Mouse (Mus musculus) left cerebral cortex, adult 8-10 months (tissue): ENCODE results near the gene H13. TPM values are rescaled to one million over a fixed set of nuclear protein-coding genes. Genes with fewer than 3 reads are reported as not detected.

ENCODE experiments used
- total RNA-seq, 4 experiments: library from RNA; stranded (reverse); gene quantifications; 2 replicates each; pipeline ENCODE4 v1.2.4; 2022

Gene H13
- total RNA-seq, 4 experiments from 2014 or later, result 59.6 to 78.5 (median 71.8) TPM

Other genes with a start within 250 kb of the H13 start
- gene Defb23, start 204.8 kb upstream of the H13 start, total RNA-seq, result not detected
- not detected for gene Defb20, start 192.4 kb upstream of the H13 start, total RNA-seq
- gene Defb22, start 179.3 kb upstream of the H13 start, total RNA-seq, result not detected
- not detected for gene Defb26, start 157.8 kb upstream of the H13 start, total RNA-seq
- not detected for gene Defb28, start 151.2 kb upstream of the H13 start, total RNA-seq
- not detected for gene Defb29, start 129.4 kb upstream of the H13 start, total RNA-seq
- gene Gm17416, start 100.1 kb upstream of the H13 start, total RNA-seq, result not detected
- not detected for gene Defb21, start 96.7 kb upstream of the H13 start, total RNA-seq
- not detected for gene Defb19, start 89.1 kb upstream of the H13 start, total RNA-seq
- gene Defb45, start 70.1 kb upstream of the H13 start, total RNA-seq, result not detected
- not detected for gene Defb36, start 65.1 kb upstream of the H13 start, total RNA-seq
- gene Defb25, start 46.4 kb upstream of the H13 start, total RNA-seq, result not detected
- 1 to 10 TPM in 2 of 4 experiments, under 1 TPM in 2; 0.87 to 1.6 (median 1.1) TPM for gene Rem1, start 42.5 kb upstream of the H13 start, total RNA-seq
- 10 to 100 TPM; 15.5 to 18.6 (median 18.2) TPM for gene Mcts2, start 17.6 kb downstream of the H13 start, total RNA-seq
- gene Id1, start 66.8 kb downstream of the H13 start, total RNA-seq, result 10 to 100 TPM; 19.1 to 30.8 (median 22.9) TPM
- gene Cox4i2, start 84.7 kb downstream of the H13 start, total RNA-seq, result 1 to 10 TPM; 2.1 to 4.8 (median 2.5) TPM
- 100 to 1,000 TPM; 125 to 143 (median 135) TPM for gene Bcl2l1, start 162.3 kb downstream of the H13 start, total RNA-seq
- gene Tpx2, start 178.5 kb downstream of the H13 start, total RNA-seq, result 1 to 10 TPM; 1.9 to 2.9 (median 2.2) TPM
- under 1 TPM in 3 of 4 experiments, not detected in 1; 0.19 to 0.39 (median 0.21) TPM for gene Mylk2, start 241.9 kb downstream of the H13 start, total RNA-seq